Mouse (Mus musculus): Measurements from ENCODE around the gene Bicd1. TPM values are rescaled to one million over a fixed set of nuclear protein-coding genes. Genes with fewer than 3 reads are reported as not detected.

Gene Bicd1
- polyA plus RNA-seq, 1 experiment from 2014 or later: 7.7 TPM

DNA sequence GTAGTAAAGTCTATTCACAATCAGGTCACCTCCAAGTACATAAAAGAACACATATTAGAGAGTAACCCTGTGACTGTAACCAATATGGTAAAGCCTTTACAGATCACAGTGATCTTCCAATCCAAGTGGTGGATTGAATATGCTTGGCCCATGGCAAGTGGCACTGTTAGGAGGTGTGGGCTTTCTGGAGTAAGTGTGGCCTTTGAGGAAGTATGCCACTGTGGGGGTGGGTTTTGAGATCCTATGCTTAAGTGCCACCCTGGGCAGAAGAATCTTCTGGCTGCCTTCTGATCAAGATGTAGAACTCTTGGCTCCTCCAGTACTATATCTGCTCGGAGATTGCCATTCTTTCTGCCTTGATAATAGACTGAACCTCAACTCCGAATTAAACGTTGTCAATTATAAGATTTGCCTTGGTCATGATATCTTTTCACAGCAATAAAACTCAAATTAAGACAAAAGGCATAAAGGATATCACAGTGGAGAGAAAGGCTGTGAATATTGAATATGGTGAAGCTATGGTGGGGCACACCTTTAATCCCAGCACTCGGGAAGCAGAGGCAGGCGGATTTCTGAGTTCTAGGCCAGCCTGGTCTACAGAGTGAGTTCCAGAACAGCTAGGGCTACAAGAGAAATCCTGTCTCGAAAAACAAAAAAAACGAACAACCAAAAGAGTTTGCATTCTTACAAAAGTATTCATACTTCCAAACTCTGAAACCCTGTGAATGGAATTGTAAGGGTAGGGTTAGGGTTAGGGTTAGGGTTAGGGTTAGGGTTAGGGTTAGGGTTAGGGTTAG, 177.2 kb downstream of the Bicd1 start:
- no peak for ATAC-seq (replicated peaks; ENCODE audit: insufficient number of reproducible peaks, low FRiP score, low TSS enrichment)
- H3K9me3 ChIP-seq (replicated peaks; ENCODE audit: control insufficient read depth, low read length): peaks cover 5% of the 10 kb centered on the region; the same call in 1 of the 2 replicates
- no peak overlapping the region for H3K27ac ChIP-seq (ENCODE audit: low read depth, low read length)
- H3K4me3 ChIP-seq (ENCODE audit: low read depth, low read length): no peak overlapping the region
- no peaks in the 10 kb centered on the region for H3K36me3 ChIP-seq (ENCODE audit: control insufficient read depth, insufficient read depth, low read length)
- no peak overlapping the region for H3K4me2 ChIP-seq
- H3K27me3 ChIP-seq (ENCODE audit: control insufficient read depth, insufficient read depth, low read length): no peaks in the 10 kb centered on the region
- H3K9ac ChIP-seq (ENCODE audit: low read depth, low read length): no peak overlapping the region
- H3K4me1 ChIP-seq (ENCODE audit: control insufficient read depth, insufficient read depth, low read length): no peaks in the 10 kb centered on the region
- 88% methylated on average over 7 of the region's 7 CpGs for WGBS (ENCODE audit: insufficient replicate concordance)

Small RNA genes lying within 50 kb of the gene (microRNA-seq; reads per million reads assigned to microRNA genes)
- not detected for gene Gm24307 (ENCODE audit: borderline number of aligned reads)

Other genes starting within 250 kb of the Bicd1 start
- 24.8 and 28.0 TPM in 2 replicates for gene Amn1, start 220.2 kb upstream of the Bicd1 start, polyA plus RNA-seq (2014; fragmentation: Nextera tagmentation; extraction: Ambion mirVana)
- gene Resf1, start 99.5 kb upstream of the Bicd1 start, polyA plus RNA-seq (2014; fragmentation: Nextera tagmentation; extraction: Ambion mirVana): 29.7 and 37.7 TPM in 2 replicates